Mouse (Mus musculus): ENCODE measurements around the gene Nlrp3.

The Nlrp3 gene

DNA sequence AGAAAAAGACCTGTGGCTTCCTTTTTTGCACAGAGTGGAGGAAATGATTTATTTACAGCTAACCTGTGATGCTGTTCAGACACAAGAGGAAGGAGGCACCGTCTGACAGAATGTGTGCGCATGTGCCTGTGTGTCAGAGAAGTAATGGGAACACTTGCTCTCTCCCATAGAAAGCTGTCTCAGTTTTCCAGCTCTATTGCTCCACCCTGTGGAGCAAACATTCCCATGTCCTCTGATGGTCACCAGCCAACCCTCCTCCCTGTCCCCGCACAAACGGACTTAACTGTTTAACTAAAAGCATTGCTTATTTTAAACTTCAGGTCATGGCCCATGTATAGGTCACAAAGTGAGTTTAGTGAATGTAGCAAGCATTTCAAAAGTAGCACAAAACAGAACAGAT, 72.8 kb downstream of the Nlrp3 start:
- no peak for DNase-seq (ENCODE audit: low spot score in 2 of 2)
